Comparison of ENCODE assay signal across 22 mouse cellular contexts in the genomic region with DNA sequence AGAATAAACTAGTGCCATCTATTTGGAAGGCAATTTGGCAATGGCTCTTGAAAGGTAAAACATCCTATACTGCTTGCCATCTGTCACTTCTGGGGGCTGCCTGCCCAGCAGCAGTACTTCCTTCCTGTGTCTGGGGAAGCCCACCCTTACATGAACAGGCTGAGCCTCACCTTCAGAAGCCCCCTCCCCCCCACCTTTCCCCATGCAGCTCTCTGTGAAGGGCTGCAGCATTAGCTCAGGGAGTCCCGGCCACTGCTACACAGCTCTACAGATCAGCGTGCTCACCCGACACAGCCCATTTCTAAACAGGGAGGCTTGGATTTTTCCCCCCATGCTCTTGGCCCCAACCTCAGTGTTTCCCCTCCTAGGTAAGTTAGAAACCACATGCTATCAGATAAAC.
"Had no signal": no experiment of that assay in that cellular context is flagged by ENCODE, and none has a peak within 500 bp of the region (broad histone marks: within the 10 kb centered on the region; RNA-seq: fewer than 3 reads in every experiment).

No protein-coding gene starts in this region.

- H3K27me3 ChIP-seq: heart, embryonic 12.5 days; hindbrain, embryonic 13.5 days; kidney, embryonic 15.5 days; limb, embryonic 13.5 days; limb, embryonic 15.5 days; liver, embryonic 12.5 days had no signal

- H3K4me2 ChIP-seq: heart, embryonic 12.5 days; hindbrain, embryonic 13.5 days; kidney, embryonic 15.5 days; limb, embryonic 13.5 days; limb, embryonic 15.5 days; liver, embryonic 12.5 days had no signal

- H3K9me3 ChIP-seq: heart, embryonic 12.5 days; hindbrain, embryonic 13.5 days; kidney, embryonic 15.5 days; limb, embryonic 13.5 days; limb, embryonic 15.5 days; liver, embryonic 12.5 days had no signal

- ATAC-seq: hindbrain, postnatal 0 days; intestine, embryonic 16.5 days; liver, embryonic 12.5 days had no signal

- DNase-seq: gastrocnemius, postnatal 14 days; gastrocnemius, postnatal 36 days; heart, adult 18-20 months; heart, postnatal 10 days; kidney, adult 11 months; kidney, adult 2 months; kidney, adult 9 months; kidney, postnatal 14 days; kidney, postnatal 36 days; layer of hippocampus, adult 9-11 months; layer of hippocampus, postnatal 36 days; left cerebral cortex, postnatal 4 days had no signal

- H3K27ac ChIP-seq: hindbrain, embryonic 13.5 days; hindbrain, postnatal 0 days; kidney, embryonic 15.5 days; kidney, postnatal 0 days; limb, embryonic 13.5 days; limb, embryonic 15.5 days; liver, embryonic 12.5 days; liver, embryonic 14.5 days had no signal

- H3K4me3 ChIP-seq: heart, embryonic 12.5 days; hindbrain, embryonic 13.5 days; kidney, embryonic 15.5 days; limb, embryonic 13.5 days; limb, embryonic 15.5 days; liver, embryonic 12.5 days had no signal

- H3K4me1 ChIP-seq: hindbrain, embryonic 13.5 days; kidney, embryonic 15.5 days; limb, embryonic 15.5 days had no signal

- H3K9ac ChIP-seq: heart, embryonic 12.5 days; hindbrain, embryonic 13.5 days; kidney, embryonic 15.5 days; limb, embryonic 13.5 days; limb, embryonic 15.5 days; liver, embryonic 12.5 days; liver, embryonic 14.5 days had no signal
